Mouse (Mus musculus) myocyte (in vitro differentiated cells): ENCODE measurements around the gene Gpr141. TPM values are rescaled to one million over a fixed set of nuclear protein-coding genes. Genes with fewer than 3 reads are reported as not detected.
A peak's percentile ranks its signal among the peaks of the same experiment; 100 is the strongest.

ENCODE experiments used
- H3K27me3 ChIP-seq: one replicate; pipeline ENCODE4 v1.6.1; 2011; ENCODE audit not compliant: control insufficient read depth, insufficient read depth, insufficient read length
- H3K36me3 ChIP-seq: one replicate; pipeline ENCODE4 v1.6.1; 2011; ENCODE audit not compliant: control insufficient read depth, insufficient read depth
- H3K4me2 ChIP-seq: one replicate; pipeline ENCODE4 v1.6.1; 2011; ENCODE audit warnings: low read depth, control low read depth
- H3K4me3 ChIP-seq: one replicate; pipeline ENCODE4 v1.5.1; 2011; ENCODE audit warnings: mild to moderate bottlenecking, control low read depth, moderate library complexity
- H3K79me2 ChIP-seq: one replicate; pipeline ENCODE4 v1.6.1; 2011; ENCODE audit not compliant: control insufficient read depth, insufficient read depth
- H3ac ChIP-seq: one replicate; pipeline ENCODE4 v1.6.1; 2011; ENCODE audit not compliant: control insufficient read depth, insufficient read length
- CEBPB ChIP-seq: IDR thresholded peaks from 2 replicates; pipeline ENCODE4 v1.6.1; 2011; ENCODE audit warnings: mild to moderate bottlenecking, moderate library complexity; ENCODE audit not compliant: poor library complexity, insufficient read depth, severe bottlenecking
- E2F4 ChIP-seq: IDR thresholded peaks from one replicate; pipeline ENCODE4 v1.6.1; 2011; ENCODE audit warnings: mild to moderate bottlenecking, control low read depth, moderate library complexity; ENCODE audit not compliant: insufficient read depth
- MAX ChIP-seq: IDR thresholded peaks from one replicate; pipeline ENCODE4 v1.6.1; 2011; ENCODE audit warnings: low read depth, mild to moderate bottlenecking, control low read depth
- MYOD1 ChIP-seq, 3 experiments: IDR thresholded peaks; one replicate each; pipeline ENCODE4 v1.6.1; 2011; ENCODE audit warnings: control low read depth in 2 of 3, low read depth in 2 of 3, mild to moderate bottlenecking in 2 of 3, moderate library complexity in 1 of 3; ENCODE audit not compliant: insufficient read length in 2 of 3, control insufficient read depth in 1 of 3
- MYOG ChIP-seq, 3 experiments: IDR thresholded peaks; one replicate each; pipeline ENCODE4 v1.6.1; 2011; ENCODE audit warnings: control low read depth in 2 of 3, low read depth in 2 of 3, mild to moderate bottlenecking in 2 of 3; ENCODE audit not compliant: insufficient read length in 2 of 3, control insufficient read depth in 1 of 3, insufficient read depth in 1 of 3
- POLR2A ChIP-seq: IDR thresholded peaks from one replicate; pipeline ENCODE4 v1.6.1; 2011; ENCODE audit warnings: low read depth, mild to moderate bottlenecking, control low read depth, moderate library complexity; ENCODE audit not compliant: insufficient read length
- POLR2AphosphoS2 ChIP-seq: IDR thresholded peaks from one replicate; pipeline ENCODE4 v1.6.1; 2011; ENCODE audit warnings: low read depth, control low read depth; ENCODE audit not compliant: insufficient read length
- REST ChIP-seq: IDR thresholded peaks from one replicate; pipeline ENCODE4 v1.6.1; 2011; ENCODE audit warnings: mild to moderate bottlenecking, control low read depth, moderate library complexity; ENCODE audit not compliant: insufficient read depth, insufficient read length
- SRF ChIP-seq: IDR thresholded peaks from one replicate; pipeline ENCODE4 v1.6.1; 2011; ENCODE audit warnings: low read depth; ENCODE audit not compliant: control insufficient read depth, insufficient read length
- TCF12 ChIP-seq: IDR thresholded peaks from one replicate; pipeline ENCODE4 v1.6.1; 2011; ENCODE audit warnings: mild to moderate bottlenecking, control low read depth; ENCODE audit not compliant: poor library complexity, insufficient read depth, severe bottlenecking
- TCF3 ChIP-seq: IDR thresholded peaks from one replicate; pipeline ENCODE4 v1.6.1; 2011; ENCODE audit warnings: low read depth, control low read depth; ENCODE audit not compliant: insufficient read length
- USF1 ChIP-seq: IDR thresholded peaks from one replicate; pipeline ENCODE4 v1.6.1; 2011; ENCODE audit warnings: low read depth, mild to moderate bottlenecking, control low read depth, moderate library complexity
- polyA plus RNA-seq: library from polyadenylated mRNA; unstranded; fragments of >200 nt; fragmentation: generic; extraction: Trizol; gene quantifications from one replicate; pipeline ENCODE4 v1.2.1, GENCODE M21; 2012; ENCODE audit warnings: missing spikeins

Gene Gpr141
- polyA plus RNA-seq, 1 experiment = 5.8 TPM

GRCm38 (mm10) chr13:19764276-19764675, 59.8 kb downstream of the Gpr141 start:
- H3K4me3 ChIP-seq = no peak overlapping the region
- H3K27me3 ChIP-seq = no peaks in the 10 kb centered on the region
- H3K79me2 ChIP-seq = no peaks in the 10 kb centered on the region
- peak overlapping the region; percentile 60 for H3K4me2 ChIP-seq
- no peak overlapping the region for H3ac ChIP-seq
- TF ChIP-seq TCF3 (no peak), POLR2A (peak; percentile 25), CEBPB (peak; percentile 92), SRF (no peak)
- no peaks in the 10 kb centered on the region for H3K36me3 ChIP-seq

GRCm38 (mm10) chr13:19763211-19763610, 60.8 kb downstream of the Gpr141 start:
- H3K4me2 ChIP-seq = no peak overlapping the region
- TF ChIP-seq USF1 (no peak), E2F4 (no peak), MAX (no peak), CEBPB (0 out of 2 replicates have a peak, but pooled peaks have one; percentile 25)
- no peaks in the 10 kb centered on the region for H3K27me3 ChIP-seq
- no peaks in the 10 kb centered on the region for H3K79me2 ChIP-seq
- no peak overlapping the region for H3K4me3 ChIP-seq
- no peak overlapping the region for H3ac ChIP-seq
- H3K36me3 ChIP-seq = no peaks in the 10 kb centered on the region

- TF ChIP-seq MYOD1 (IDR thresholded peaks at IDR 0.05; ENCODE audit: control insufficient read depth in 1 of 3, insufficient read length in 2 of 3, low read depth in 2 of 3) (no peak), TCF12 (no peak), POLR2A (no peak), REST (no peak), TCF3 (no peak), CEBPB (no peak), MAX (no peak), MYOG (IDR thresholded peaks at IDR 0.05; ENCODE audit: control insufficient read depth in 1 of 3, insufficient read depth in 1 of 3, insufficient read length in 2 of 3, low read depth in 2 of 3) (no peak), SRF (no peak), E2F4 (no peak)
- H3K27me3 ChIP-seq = no peaks in the 10 kb centered on the region
- H3K79me2 ChIP-seq = no peaks in the 10 kb centered on the region
- no peak overlapping the region for H3K4me3 ChIP-seq
- no peak overlapping the region for H3ac ChIP-seq
- H3K4me2 ChIP-seq = no peak overlapping the region
- no peaks in the 10 kb centered on the region for H3K36me3 ChIP-seq
Observed at GRCm38 (mm10) chr13:19745741-19746140, 78.3 kb downstream of the Gpr141 start.

- TF ChIP-seq MYOG (IDR thresholded peaks at IDR 0.05; ENCODE audit: control insufficient read depth in 1 of 3, insufficient read depth in 1 of 3, insufficient read length in 2 of 3, low read depth in 2 of 3) = no peak
- no peak for TF ChIP-seq MAX
- no peak for TF ChIP-seq E2F4
- no peak for TF ChIP-seq SRF
- no peak for TF ChIP-seq POLR2AphosphoS2
- TF ChIP-seq MYOD1 (IDR thresholded peaks at IDR 0.05; ENCODE audit: control insufficient read depth in 1 of 3, insufficient read length in 2 of 3, low read depth in 2 of 3) = no peak
- TF ChIP-seq REST = no peak
- no peak for TF ChIP-seq POLR2A
- no peak for TF ChIP-seq CEBPB
- Histone ChIP-seq H3K27me3 (no peaks in the 10 kb centered on the region), H3ac (no peak overlapping the region), H3K4me3 (no peak overlapping the region), H3K79me2 (no peaks in the 10 kb centered on the region), H3K36me3 (no peaks in the 10 kb centered on the region), H3K4me2 (no peak overlapping the region)
Observed at GRCm38 (mm10) chr13:19744536-19744935, 79.5 kb downstream of the Gpr141 start.

- Histone ChIP-seq H3K27me3 (no peaks in the 10 kb centered on the region), H3K36me3 (no peaks in the 10 kb centered on the region), H3K4me2 (no peak overlapping the region), H3K4me3 (no peak overlapping the region), H3K79me2 (no peaks in the 10 kb centered on the region), H3ac (no peak overlapping the region)
- TF ChIP-seq SRF = no peak
- TF ChIP-seq CEBPB = no peak
- TF ChIP-seq TCF12 = no peak
- TF ChIP-seq MAX = no peak
- no peak for TF ChIP-seq TCF3
- TF ChIP-seq REST = no peak
- TF ChIP-seq MYOD1 (IDR thresholded peaks at IDR 0.05; ENCODE audit: control insufficient read depth in 1 of 3, insufficient read length in 2 of 3, low read depth in 2 of 3) = no peak
- no peak for TF ChIP-seq USF1
- no peak for TF ChIP-seq POLR2AphosphoS2
- no peak for TF ChIP-seq E2F4
- TF ChIP-seq POLR2A = no peak
- TF ChIP-seq MYOG (IDR thresholded peaks at IDR 0.05; ENCODE audit: control insufficient read depth in 1 of 3, insufficient read depth in 1 of 3, insufficient read length in 2 of 3, low read depth in 2 of 3) = no peak
Observed at GRCm38 (mm10) chr13:19734597-19734996, 89.5 kb downstream of the Gpr141 start.

GRCm38 (mm10) chr13:19730826-19731225, 93.2 kb downstream of the Gpr141 start:
- no peak overlapping the region for H3K4me2 ChIP-seq
- no peak overlapping the region for H3K4me3 ChIP-seq
- H3K27me3 ChIP-seq = no peaks in the 10 kb centered on the region
- H3ac ChIP-seq = no peak overlapping the region
- H3K36me3 ChIP-seq = no peaks in the 10 kb centered on the region
- no peak for TF ChIP-seq TCF3
- no peak for TF ChIP-seq MYOG (IDR thresholded peaks at IDR 0.05; ENCODE audit: control insufficient read depth in 1 of 3, insufficient read depth in 1 of 3, insufficient read length in 2 of 3, low read depth in 2 of 3)
- TF ChIP-seq POLR2A = no peak
- no peak for TF ChIP-seq POLR2AphosphoS2
- no peak for TF ChIP-seq SRF
- TF ChIP-seq MYOD1 (IDR thresholded peaks at IDR 0.05; ENCODE audit: control insufficient read depth in 1 of 3, insufficient read length in 2 of 3, low read depth in 2 of 3) = no peak
- TF ChIP-seq USF1 = no peak
- TF ChIP-seq E2F4 = no peak
- TF ChIP-seq CEBPB = no peak
- no peak for TF ChIP-seq TCF12
- H3K79me2 ChIP-seq = no peaks in the 10 kb centered on the region
